Mouse (Mus musculus) frontal cortex, postnatal 10 days (tissue): ENCODE data around the gene Il10.
"Not testable (repeated sequence)": the region's sequence is repeated elsewhere in the genome, so short reads cannot be mapped to it uniquely, and the experiment has no call there.

ENCODE experiments used
- DNase-seq, 2 experiments: peaks; one replicate each; pipeline ENCODE4 v3.0.0; 2022; ENCODE audit warnings: low spot score in 2 of 2, mixed read lengths in 1 of 2

Il10 gene

DNA sequence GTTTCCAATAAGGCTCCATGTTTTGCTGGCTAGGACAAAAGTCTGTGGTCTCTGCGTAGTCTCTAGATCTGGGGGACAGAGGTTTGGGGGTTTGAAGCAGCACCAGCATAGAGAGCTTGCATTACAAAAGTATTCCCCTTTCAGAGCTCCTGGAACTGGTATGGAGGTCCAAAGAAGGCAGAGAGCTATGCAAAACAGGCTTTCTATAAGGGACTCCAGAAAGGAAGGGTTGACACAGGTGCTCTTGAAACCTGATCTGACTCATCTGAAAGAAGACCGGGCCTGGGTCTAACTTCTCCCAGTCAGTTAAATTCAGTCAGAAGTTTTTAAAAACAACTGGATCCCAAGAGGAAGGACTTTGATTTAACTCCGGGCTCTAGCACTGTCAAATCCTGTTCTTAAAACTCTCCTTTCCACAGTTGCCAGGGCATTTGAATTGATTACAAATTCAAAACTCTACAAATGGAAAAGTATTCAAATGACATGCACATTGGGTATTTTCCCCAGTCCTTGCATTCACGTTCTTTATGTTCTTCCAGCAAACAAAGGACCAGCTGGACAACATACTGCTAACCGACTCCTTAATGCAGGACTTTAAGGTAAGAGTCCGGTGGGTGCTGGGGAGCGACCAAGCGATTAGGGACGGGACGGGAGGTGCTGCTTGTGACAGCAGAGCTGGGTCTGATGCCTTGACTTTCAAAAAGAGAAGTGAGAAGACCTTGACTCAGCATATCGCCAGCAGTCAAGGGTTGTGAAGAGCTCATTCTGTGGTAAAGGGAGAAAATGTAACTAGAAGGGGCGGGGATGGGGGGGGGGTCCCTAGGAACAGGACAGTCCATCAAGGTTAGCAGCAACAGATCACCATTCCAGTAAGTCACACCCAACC lies 1.0 kb downstream of the Il10 start:
- no peak for DNase-seq

DNA sequence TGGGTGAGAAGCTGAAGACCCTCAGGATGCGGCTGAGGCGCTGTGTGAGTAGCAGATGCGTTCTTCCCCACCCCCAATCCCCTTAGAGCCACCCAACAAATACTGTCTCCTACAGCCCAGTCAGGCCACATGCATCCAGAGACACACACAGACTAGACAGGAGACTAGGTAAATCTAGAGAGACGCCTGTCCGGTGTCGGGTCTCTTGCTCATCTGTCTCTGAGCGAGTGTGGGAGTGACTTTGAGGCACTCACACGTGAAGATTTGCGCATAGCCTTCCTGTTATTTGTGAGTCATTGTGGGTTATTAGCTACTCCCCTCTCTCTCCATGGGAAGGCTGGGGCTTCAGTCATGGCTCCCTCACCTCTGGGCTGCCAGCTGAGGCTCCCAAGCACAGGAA lies 1.8 kb downstream of the Il10 start:
- no peak for DNase-seq

DNA sequence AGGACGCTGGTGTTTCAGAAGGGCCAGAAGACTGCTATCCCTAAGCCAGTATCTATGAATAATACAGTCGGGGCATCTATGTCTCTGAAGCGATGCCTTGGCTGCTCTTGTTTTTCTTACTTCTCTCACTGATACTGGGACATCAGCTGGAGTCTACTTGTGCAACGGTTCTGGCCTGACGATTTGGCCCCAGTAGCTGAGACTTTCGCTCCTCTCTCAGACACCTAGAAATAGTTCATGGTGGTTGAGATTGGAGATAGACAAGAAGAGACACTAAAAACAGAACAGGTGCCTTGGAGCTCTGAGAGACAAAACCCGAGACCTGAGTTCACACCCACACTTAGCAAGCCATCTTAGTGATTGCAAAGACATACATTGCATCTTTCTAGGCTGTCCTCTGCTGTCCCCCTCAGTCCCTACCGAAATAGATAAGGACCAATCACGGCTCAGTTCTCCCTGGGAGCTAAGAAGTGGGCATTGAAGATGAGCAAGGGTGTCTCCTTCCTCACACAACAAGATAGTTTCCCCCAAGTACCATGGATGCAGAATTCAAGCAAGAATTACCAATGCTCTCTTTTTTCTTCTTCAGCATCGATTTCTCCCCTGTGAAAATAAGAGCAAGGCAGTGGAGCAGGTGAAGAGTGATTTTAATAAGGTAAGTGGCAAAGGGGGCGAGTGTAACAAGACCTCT lies 2.4 kb downstream of the Il10 start:
- DNase-seq: no peak

DNA sequence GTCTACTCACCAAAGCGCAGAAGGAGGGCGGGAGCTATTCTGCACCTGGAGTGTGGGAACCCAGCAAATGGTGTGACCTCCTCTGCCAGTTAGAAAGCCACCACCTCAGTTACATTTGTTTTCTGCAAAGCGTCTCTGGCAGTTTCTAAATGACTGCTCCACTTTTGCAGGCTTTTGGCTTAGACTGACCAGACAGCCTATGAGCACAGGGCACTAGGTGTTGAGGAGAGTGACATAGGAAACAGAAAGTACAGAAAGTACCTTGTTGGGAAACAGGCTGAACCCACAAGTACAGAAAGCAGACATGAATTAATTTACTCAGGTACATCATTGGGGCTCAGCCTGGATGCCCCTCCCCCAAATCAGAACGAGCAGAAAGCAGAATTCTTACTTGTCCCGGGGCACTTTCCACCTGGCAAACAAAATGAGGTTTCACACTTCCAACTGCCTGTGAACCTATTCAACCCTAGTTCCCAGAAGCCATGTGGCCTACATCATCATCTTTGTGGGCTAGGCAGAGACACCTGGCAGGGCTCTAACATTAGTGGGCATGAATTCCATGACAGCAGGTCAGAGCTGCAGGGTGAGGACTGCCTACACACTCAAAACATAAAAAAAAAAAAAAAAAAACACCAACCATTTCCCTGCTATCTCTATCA lies 3.1 kb downstream of the Il10 start:
- no peak for DNase-seq

DNA sequence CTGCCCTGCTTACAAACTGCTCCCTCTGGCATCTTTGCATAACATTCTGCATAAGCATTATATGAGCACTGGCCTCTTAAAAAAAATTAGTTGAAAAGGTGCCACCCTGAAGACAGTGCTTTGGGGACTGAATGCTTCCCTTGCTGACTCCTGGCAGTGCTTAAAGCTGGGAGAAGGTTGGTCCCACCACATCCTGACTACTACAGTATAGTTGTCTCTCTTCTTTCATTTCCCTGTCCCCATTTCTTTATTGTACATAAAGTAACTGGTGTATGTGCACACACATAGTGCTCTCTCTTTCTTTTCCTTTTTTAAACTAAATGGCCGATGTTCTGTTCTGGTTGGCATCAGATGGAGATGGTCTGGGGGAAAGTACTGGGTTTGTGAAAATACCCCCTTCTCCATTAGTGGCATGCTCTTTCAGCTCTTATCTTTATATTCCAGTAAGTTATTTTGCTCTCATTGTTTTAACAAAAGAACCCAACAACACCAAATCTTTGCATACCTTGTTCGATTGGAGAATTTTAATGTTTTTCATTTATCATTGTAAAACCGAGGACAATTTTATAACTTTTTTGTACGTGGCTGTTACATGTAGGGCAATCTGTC lies 3.7 kb downstream of the Il10 start:
- not testable (repeated sequence) for DNase-seq

GRCm38 (mm10) chr1:131024900-131025842 lies 5.5 kb downstream of the Il10 start:
- DNase-seq: no peak

- no peak for DNase-seq
Observed at GRCm38 (mm10) chr1:131025843-131026190, 6.2 kb downstream of the Il10 start.

DNA sequence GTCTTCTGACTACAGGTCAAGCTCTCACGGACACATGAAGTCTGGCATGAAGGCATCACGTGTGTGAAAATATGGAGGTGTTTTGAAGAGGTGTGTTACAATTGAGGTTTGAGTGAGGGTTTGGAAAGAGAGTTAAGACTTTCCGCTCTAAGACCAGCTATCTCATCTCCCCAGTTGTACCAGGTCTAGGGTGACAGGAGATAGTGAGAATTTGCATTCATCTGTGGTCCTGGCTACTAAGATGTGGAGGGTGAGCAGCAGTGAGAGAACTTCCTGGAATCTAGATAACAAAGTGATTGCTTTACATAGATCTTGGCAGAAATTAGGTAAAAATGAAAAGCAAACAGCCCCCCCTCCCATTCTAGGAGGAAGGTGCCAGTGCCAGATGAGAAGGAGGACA lies 9.6 kb downstream of the Il10 start:
- no peak for DNase-seq

- DNase-seq: no peak
Observed at GRCm38 (mm10) chr1:131030261-131030660, 10.6 kb downstream of the Il10 start.

GRCm38 (mm10) chr1:131031267-131031666 lies 11.6 kb downstream of the Il10 start:
- no peak for DNase-seq

- DNase-seq: no peak
Observed at GRCm38 (mm10) chr1:131038001-131038400, 18.4 kb downstream of the Il10 start.

GRCm38 (mm10) chr1:131038415-131039017 lies 18.9 kb downstream of the Il10 start:
- DNase-seq: no peak

DNA sequence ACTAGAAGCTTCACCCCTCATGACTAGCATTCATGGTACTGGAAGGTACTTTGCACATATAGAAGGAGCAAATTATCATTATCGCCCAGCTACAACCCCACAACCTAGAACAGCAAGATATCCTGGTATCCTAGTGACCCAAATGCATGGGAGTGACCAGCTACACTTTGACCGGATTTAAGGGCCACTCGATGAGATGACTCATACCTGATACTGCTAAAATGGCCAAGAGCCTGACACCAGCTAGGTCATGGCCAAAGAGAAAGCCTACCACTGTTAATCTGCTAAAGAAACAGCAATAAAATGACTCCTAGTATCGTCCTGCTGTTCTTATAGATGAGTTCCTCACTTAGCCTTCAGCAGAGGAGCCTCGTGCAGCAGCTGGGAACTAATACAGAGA lies 19.8 kb downstream of the Il10 start:
- no peak for DNase-seq

DNA sequence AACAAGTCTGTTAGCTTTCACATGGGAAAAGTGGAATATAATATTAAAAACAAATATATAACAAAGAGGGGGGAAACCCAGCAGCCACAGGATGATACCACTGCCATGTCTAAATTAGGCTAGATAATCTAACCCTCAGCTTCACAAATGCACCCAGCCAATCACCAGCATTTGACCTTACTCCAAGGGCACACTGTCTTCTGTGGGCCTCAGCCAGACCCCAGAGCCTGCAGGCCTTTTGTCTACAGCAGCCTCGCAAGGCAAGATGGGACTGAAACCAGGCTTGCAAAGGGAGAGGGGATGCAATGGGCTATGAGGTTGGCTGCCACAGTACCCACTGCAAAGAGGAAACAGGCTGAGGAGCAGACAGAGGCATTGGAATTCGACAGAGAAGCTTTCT lies 22.6 kb downstream of the Il10 start:
- DNase-seq: no peak

DNA sequence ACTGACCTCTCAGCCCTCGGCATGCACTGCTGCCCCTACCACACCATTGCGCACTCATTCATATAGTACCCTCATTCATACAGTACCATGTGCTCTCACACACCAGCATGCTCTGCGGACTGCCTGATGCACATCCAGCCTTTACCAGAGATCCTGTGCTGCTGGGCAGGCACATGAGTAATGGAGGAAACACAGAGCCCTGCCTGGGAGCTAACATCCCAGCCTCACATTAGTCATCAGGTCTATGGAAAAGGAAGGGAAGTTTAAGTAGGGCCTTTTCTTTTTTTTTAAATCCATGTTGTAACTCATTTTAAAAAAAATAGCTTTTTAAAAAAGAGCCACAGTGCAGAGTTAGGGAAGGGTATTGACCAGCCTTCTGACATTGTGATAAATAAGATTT lies 23.1 kb downstream of the Il10 start:
- no peak for DNase-seq

DNA sequence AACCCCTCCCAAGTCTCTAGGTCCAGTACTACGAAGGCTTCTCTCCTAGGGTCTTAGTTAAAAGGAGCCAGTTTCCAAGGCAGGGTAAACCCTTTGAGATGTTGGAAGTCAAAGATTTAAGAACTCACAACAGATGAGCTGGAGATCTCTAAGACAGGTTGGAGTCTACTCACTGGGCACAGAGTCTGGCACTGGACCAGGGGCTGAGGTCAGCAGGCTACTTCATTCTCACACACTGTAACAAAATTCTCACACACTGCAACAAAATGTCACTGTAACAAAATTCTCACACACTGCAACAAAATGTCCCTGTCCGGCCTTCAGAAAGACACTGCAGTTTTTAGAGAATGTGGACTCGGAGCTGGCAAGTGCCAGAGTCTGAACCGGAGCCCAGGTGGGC lies 24.0 kb downstream of the Il10 start:
- no peak for DNase-seq

- no peak for DNase-seq
Observed at GRCm38 (mm10) chr1:131045723-131046355, 26.2 kb downstream of the Il10 start.

DNA sequence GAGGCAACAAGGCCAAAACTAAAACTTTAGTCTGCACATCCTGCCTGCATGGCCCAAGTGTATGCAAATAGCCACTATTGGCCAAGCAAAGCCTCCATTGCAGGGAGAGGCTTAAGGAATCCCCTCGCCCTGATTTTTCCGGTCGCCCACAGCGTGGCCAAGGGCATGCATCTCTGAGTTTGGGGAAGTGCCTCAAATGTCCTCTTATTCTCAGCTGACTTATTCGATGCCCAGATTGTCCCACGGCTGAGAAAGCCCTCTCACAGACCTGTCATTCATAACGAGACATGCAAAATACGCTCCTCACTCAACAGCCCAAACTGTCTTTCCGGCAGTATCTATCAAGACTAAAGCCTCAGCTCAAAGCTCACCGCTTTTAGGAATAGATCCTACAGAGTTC lies 27.0 kb downstream of the Il10 start:
- no peak for DNase-seq

DNA sequence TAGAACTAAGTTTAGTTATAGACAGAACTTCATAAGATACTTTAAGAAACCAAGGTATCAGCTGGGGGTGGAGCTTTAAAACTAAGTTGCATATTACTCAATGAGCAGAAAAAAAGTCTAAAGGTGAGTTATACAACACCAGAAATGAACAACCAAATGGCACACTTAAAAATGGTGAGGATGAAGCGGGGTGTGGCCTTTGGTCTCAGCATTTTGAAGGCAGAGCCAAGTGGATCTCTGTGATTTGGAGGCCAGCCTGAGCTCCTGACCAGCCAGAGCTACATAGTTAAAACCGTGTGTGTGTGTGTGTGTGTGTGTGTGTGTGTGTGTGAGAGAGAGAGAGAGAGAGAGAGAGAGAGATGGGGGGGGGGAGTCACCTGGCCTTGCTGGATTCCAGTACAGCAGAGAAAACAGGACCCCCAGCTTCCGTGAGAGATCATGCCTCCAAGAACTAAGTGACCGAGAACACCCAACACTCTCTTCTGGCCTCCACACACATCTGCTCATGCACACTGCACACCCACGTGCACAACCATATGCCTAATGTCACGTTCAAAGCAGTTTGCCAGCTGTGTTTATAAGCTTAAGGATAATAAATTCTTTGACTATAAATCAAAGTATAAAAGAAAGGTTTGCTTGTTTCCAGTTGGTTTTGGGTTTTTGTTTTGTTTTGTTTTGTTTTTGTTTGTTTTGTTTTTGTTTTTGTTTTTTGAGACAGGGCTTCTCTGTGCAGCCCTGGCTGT lies 28.6 kb downstream of the Il10 start:
- no peak for DNase-seq

DNA sequence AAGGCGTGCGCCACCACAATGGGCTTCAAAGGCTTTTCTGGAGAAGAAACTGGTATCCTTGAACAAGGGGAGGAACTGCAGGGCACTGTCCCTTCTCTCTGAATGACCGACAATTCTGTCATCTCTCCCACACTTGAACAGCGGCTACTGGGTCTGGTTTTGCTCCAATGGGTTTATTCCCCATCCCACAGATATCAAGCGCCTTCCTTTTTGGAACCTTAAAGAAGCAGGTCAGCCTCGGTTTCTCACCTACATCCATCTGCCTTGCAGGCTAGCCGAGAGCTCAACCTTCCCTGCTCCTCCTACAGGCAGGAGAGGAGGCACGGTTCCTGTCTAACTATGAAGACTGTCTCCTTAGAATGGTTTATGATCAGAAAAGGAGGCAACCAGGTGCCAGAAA lies 29.3 kb downstream of the Il10 start:
- no peak for DNase-seq
